Mouse (Mus musculus): ENCODE results near the gene Ears2.

- TF ChIP-seq CTCF (IDR thresholded peaks at IDR 0.05; ENCODE audit: borderline replicate concordance, extremely low read depth, insufficient read depth, insufficient read length), result no peak
- no peak for TF ChIP-seq POLR2A (IDR thresholded peaks at IDR 0.05; ENCODE audit: borderline replicate concordance, extremely low read depth, insufficient read depth, insufficient read length, poor library complexity, severe bottlenecking)
Observed at GRCm38 (mm10) chr7:122015734-122016133, 51.3 kb downstream of the Ears2 start.

All from brain, embryonic 14.5 days (tissue).